Mouse (Mus musculus) embryonic fibroblast, embryonic 13.5 days (primary cell): ENCODE measurements at regions not wholly inside any gene's neighbourhood (a gene's known extent, or its start where the extent isn't known, plus 50 kb on each side); places are given as distances from the start of the nearest gene placed in this dataset.

Source experiments
- H3K27ac ChIP-seq: 2 replicates; pipeline ENCODE4 v1.5.1; 2012; ENCODE audit warnings: low read length, control low read depth, inconsistent platforms; ENCODE audit not compliant: insufficient read depth
- H3K4me1 ChIP-seq: 2 replicates; pipeline ENCODE4 v1.6.1; 2011; ENCODE audit warnings: low read length; ENCODE audit not compliant: control insufficient read depth, insufficient read depth
- H3K4me3 ChIP-seq: 2 replicates; pipeline ENCODE4 v1.5.1; 2011; ENCODE audit warnings: mild to moderate bottlenecking, control low read depth, low read length; ENCODE audit not compliant: insufficient read depth
- CTCF ChIP-seq: IDR thresholded peaks from 2 replicates; pipeline ENCODE4 v1.5.1; 2011; ENCODE audit warnings: mild to moderate bottlenecking, control low read depth, low read length, moderate library complexity, borderline replicate concordance; ENCODE audit not compliant: insufficient read depth
- POLR2A ChIP-seq: IDR thresholded peaks from 2 replicates; pipeline ENCODE4 v1.6.1; 2011; ENCODE audit warnings: low read depth, mild to moderate bottlenecking, control low read depth, low read length, moderate library complexity

- H3K4me1 ChIP-seq, result no peaks in the 10 kb centered on the region; the same call in 1 of the 2 replicates
- TF ChIP-seq POLR2A (no peak), CTCF (no peak)
- H3K4me3 ChIP-seq, result no peak overlapping the region
- H3K27ac ChIP-seq, result no peak overlapping the region
These were observed 64.7 kb upstream of the Dnah5 start for GRCm38 (mm10) chr15:28138806-28139205.

DNA sequence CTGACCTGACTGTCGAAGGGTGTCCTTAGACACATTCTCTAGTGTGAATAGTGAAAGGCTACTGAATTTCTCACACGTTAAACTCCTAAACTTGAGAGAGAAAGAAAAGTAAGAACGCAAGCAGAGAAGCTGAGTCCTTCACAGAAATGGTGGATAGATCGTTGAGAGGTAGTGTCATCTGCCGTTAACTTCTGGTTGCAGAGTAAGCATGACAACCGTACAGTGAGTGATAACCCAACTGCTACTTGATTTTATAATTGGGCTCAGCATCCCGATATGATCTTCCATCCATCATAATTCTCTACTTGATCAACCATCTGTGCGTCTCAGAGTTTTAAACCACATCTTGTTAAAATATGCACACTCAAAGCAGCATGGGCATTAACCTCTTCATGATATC is 63.3 kb upstream of the Dnah5 start:
- Histone ChIP-seq H3K4me3 (no peak overlapping the region), H3K27ac (no peak overlapping the region), H3K4me1 (no peaks in the 10 kb centered on the region)
- no peak for TF ChIP-seq POLR2A
- TF ChIP-seq CTCF, result no peak

DNA sequence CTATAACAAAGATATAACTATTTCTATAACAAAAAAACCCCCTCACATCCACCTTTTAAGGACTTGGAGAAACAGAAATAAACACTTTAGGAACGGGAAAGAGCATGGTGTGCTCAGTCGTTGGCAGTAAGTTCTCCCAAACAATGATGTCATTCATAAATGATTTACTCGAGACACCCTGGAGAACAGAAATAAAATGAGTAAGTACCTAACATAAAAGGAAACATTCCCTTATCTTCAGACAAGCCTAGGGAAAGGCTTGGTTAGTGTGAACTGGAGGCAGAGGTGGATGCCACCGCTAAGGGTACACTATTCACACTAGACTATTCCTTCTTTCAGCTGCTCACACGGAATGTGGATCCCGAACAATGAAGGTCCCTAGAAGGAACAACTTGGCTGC is 62.2 kb upstream of the Dnah5 start:
- H3K4me3 ChIP-seq, result no peak overlapping the region
- no peaks in the 10 kb centered on the region for H3K4me1 ChIP-seq
- H3K27ac ChIP-seq, result no peak overlapping the region
- TF ChIP-seq POLR2A (no peak), CTCF (no peak)

DNA sequence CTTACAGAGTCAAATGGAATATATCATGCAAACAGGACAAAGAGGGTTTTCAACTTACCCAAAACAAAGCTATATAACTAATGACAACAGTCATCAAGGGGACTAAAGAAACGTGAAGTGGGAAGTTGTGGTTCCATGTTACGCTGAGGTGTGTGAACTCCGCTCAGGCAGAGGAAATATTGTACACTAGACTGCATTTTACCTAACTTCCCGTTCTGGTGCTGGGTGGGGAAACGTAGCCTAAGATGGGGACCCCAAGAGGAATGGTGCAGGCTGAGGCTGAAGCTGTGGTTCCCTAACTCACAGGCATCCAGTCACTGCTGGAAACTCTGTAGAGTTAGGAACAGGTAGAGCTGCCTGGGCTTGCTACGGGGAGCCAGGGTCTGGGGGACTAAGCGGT is 59.3 kb upstream of the Dnah5 start:
- no peak for TF ChIP-seq POLR2A
- no peak for TF ChIP-seq CTCF
- no peaks in the 10 kb centered on the region for H3K4me1 ChIP-seq
- H3K27ac ChIP-seq, result no peak overlapping the region
- no peak overlapping the region for H3K4me3 ChIP-seq

GRCm38 (mm10) chr15:28144846-28145245 is 58.7 kb upstream of the Dnah5 start:
- no peak for TF ChIP-seq POLR2A
- no peak for TF ChIP-seq CTCF
- H3K4me3 ChIP-seq, result no peak overlapping the region
- H3K27ac ChIP-seq, result no peak overlapping the region
- H3K4me1 ChIP-seq, result no peaks in the 10 kb centered on the region

- no peak for TF ChIP-seq POLR2A
- TF ChIP-seq CTCF, result no peak
- Histone ChIP-seq H3K27ac (no peak overlapping the region), H3K4me1 (no peaks in the 10 kb centered on the region), H3K4me3 (no peak overlapping the region)
These were observed 51.9 kb upstream of the Dnah5 start for GRCm38 (mm10) chr15:28151678-28152077.
